Mouse (Mus musculus): ENCODE measurements around the gene Zmiz1.

Gene Zmiz1

DNA sequence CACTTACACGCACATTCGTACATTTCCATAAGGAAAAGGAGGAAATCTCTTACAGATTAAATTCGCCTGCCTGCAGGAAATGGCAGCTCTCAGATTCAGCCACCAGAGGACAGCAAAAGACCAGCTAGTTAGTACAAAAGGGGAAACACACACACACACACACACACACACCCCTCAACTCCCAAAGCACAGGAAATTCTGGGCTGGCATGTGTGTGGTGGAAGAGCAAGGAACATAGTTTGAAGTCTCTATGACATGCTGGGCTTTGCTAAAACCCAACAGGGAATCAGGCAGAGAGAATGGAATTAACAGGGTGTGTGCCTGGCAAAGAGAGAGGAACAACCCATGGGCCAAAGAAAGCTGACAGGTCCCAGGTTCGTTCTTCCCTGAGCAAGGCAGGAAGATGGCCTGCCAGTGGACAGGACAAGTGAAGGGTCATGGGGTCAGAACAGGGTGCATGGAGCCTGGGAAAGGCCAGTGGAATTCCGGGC lies 248.8 kb downstream of the Zmiz1 start:
- peak; percentile 72 to 76 for DNase-seq

- peak in 1 of 2 experiments; percentile 50 for DNase-seq
Measured at GRCm38 (mm10) chr14:25708451-25708850, 249.5 kb downstream of the Zmiz1 start.

DNA sequence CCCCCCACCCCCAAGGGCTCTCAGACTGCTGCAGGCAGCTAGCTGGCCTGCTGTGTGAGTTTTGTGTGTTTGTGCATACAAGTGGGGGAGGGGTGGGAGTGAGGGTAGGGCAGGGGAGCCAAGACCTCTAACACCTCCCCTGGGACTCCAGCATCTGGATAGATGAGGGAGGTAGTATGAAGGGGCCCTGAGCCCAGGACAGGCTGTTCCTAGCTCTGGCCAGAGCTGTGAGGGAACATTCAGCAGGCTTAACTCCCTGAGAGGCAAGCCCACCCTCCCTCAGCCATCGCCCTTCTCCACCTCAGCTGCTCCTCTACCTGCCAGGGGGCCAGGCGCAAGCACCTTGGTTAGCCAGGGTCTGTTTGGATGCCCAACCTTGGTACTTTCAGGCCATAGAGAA lies 249.9 kb downstream of the Zmiz1 start:
- DNase-seq, result no peak

- DNase-seq, result no peak
Measured at GRCm38 (mm10) chr14:25710073-25710472, 251.1 kb downstream of the Zmiz1 start.

- DNase-seq, result peak in 1 of 2 experiments; percentile 45
Measured at GRCm38 (mm10) chr14:25710681-25711080, 251.7 kb downstream of the Zmiz1 start.

- DNase-seq, result no peak
Measured at GRCm38 (mm10) chr14:25711177-25711576, 252.2 kb downstream of the Zmiz1 start.

DNA sequence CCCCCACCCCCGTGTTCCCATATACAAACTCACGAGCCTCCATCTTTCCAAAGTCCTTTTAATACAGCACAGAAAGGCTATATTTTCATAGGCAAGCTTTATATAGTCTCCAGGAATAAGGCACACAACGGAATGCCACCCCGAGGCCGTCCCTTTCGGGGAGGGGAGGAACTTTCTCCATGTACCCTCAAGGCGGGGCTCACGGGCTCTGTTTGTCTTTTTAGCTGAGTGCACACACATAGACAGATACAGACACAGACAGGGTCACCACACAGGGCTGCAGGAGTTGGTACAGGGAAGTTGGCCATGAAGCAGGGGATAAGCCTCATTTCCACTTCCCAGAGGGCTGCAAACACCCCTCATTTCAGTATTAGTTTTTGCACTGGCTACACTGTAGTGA lies 252.6 kb downstream of the Zmiz1 start:
- DNase-seq, result no peak

DNA sequence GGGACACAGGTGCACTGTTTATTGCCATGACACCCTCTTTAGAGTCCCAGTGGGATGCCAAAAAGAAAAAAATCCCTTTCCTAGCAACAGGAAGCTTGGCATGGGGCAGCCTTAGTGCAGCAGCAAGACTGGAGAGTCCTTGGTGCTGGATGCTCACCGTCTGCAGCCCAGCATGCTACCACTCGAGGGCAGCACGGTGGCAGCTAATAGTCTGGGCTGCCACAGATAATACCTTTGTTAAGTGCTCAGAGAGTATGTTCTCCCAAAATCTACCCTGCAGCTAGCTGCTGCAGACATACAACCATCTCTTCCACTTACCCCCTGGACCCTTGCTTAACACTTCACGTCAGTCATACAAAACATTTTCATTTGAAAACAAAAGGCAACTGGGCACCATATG lies 254.5 kb downstream of the Zmiz1 start:
- peak; percentile 64 to 66 for DNase-seq
